ENCODE assay signal across 10 mouse cellular contexts in genomic region chr3:108411026-108411753, GRCm38 (mm10). TPM values are rescaled to one million over a fixed set of nuclear protein-coding genes. Genes with fewer than 3 reads are reported as not detected.
DNase-seq lines count a peak whose midpoint lies in the region; ATAC-seq and TF ChIP-seq lines count a peak whose summit lies in the region.
"Had no signal": no experiment of that assay in that cellular context is flagged by ENCODE, and none has a peak within 500 bp of the region (broad histone marks: within the 10 kb centered on the region; RNA-seq: fewer than 3 reads in every experiment).

No protein-coding gene starts in this region.

- H3K27me3 ChIP-seq in heart, embryonic 15.5 days = peaks cover 10% of the 10 kb centered on the region
- H3K27me3 ChIP-seq in embryonic facial prominence, embryonic 14.5 days (replicated peaks; ENCODE audit: control insufficient read depth, insufficient read depth, low read length) = 0 out of 2 replicates have a peak, but pooled peaks cover 3% of the 10 kb centered on the region
- no peaks in the 10 kb centered on the region for H3K27me3 ChIP-seq in kidney, adult 2 months (replicated peaks; ENCODE audit: control insufficient read depth, insufficient read depth, low read length)
- no peaks in the 10 kb centered on the region for H3K27me3 ChIP-seq in midbrain, postnatal 0 days (ENCODE audit: insufficient read depth, low read length)

- ATAC-seq in heart, embryonic 15.5 days (replicated peaks; ENCODE audit: insufficient number of reproducible peaks, insufficient read depth, low FRiP score, low read depth) = no peak
- ATAC-seq in embryonic facial prominence, embryonic 14.5 days (ENCODE audit: low read depth) = no peak
- peak; percentile 2; the same call in 1 of the 2 replicates for ATAC-seq in midbrain, postnatal 0 days (ENCODE audit: low FRiP score)
- no peak for ATAC-seq in megakaryocyte, adult 5-6 weeks (ENCODE audit: poor library complexity, severe bottlenecking)

- no peak overlapping the region for H3K4me3 ChIP-seq in heart, embryonic 15.5 days
- peak overlapping the region; percentile 10; the same call in 1 of the 2 replicates for H3K4me3 ChIP-seq in embryonic facial prominence, embryonic 14.5 days (ENCODE audit: low read depth, low read length)
- H3K4me3 ChIP-seq in kidney, adult 2 months (ENCODE audit: insufficient read depth, low read depth, low read length) = peak overlapping the region; percentile 39
- H3K4me3 ChIP-seq in midbrain, postnatal 0 days (ENCODE audit: low read depth, low read length) = peak overlapping the region; percentile 30
- H3K4me3 ChIP-seq: liver, embryonic 13.5 days had no signal

- no peak for DNase-seq in heart, postnatal 36 days
- DNase-seq in embryonic facial prominence, embryonic 14.5 days (ENCODE audit: low spot score) = no peak
- DNase-seq in kidney, adult 2 months = peak; percentile 95
- peak; percentile 36 for DNase-seq in midbrain, postnatal 0 days (ENCODE audit: low spot score)
- DNase-seq in right cerebral cortex, postnatal 4 days = no peak
- DNase-seq in spleen, adult 18-20 months = no peak
- DNase-seq: liver, embryonic 13.5 days; right cerebral cortex, postnatal 14 days had no signal

- WGBS in heart, embryonic 15.5 days = 60% methylated on average over 5 of the region's 5 CpGs
- WGBS in embryonic facial prominence, embryonic 14.5 days = 49% methylated on average over 5 of the region's 5 CpGs
- 30% methylated on average over 5 of the region's 5 CpGs for WGBS in kidney, adult 2 months
- 5% methylated on average over 5 of the region's 5 CpGs for WGBS in midbrain, postnatal 0 days

- H3K27ac ChIP-seq in heart, embryonic 15.5 days = peak overlapping the region; percentile 53
- peak overlapping the region; percentile 59; the same call in 1 of the 2 replicates for H3K27ac ChIP-seq in embryonic facial prominence, embryonic 14.5 days (replicated peaks; ENCODE audit: low read depth, low read length)
- H3K27ac ChIP-seq in kidney, adult 2 months (ENCODE audit: insufficient read depth, low read depth, low read length) = peak overlapping the region; percentile 96
- H3K27ac ChIP-seq in midbrain, postnatal 0 days (ENCODE audit: low read depth, low read length) = peak overlapping the region; percentile 72
- H3K27ac ChIP-seq: liver, embryonic 13.5 days had no signal

- H3K4me2 ChIP-seq in heart, embryonic 15.5 days = no peak overlapping the region
- H3K4me2 ChIP-seq in embryonic facial prominence, embryonic 14.5 days (ENCODE audit: low read depth, low read length) = peak overlapping the region; percentile 43
- H3K4me2 ChIP-seq in midbrain, postnatal 0 days (ENCODE audit: low read depth, low read length, poor library complexity, severe bottlenecking) = peak overlapping the region; percentile 63
- H3K4me2 ChIP-seq: liver, embryonic 13.5 days had no signal

- no peaks in the 10 kb centered on the region for H3K9me3 ChIP-seq in heart, embryonic 15.5 days (replicated peaks)
- H3K9me3 ChIP-seq in embryonic facial prominence, embryonic 14.5 days (ENCODE audit: control insufficient read depth, low read length) = peaks cover 23% of the 10 kb centered on the region
- no peaks in the 10 kb centered on the region for H3K9me3 ChIP-seq in midbrain, postnatal 0 days (ENCODE audit: low read length)

- no peaks in the 10 kb centered on the region for H3K36me3 ChIP-seq in heart, embryonic 15.5 days
- H3K36me3 ChIP-seq in embryonic facial prominence, embryonic 14.5 days (ENCODE audit: control insufficient read depth, insufficient read depth, low read length) = peaks cover 31% of the 10 kb centered on the region
- no peaks in the 10 kb centered on the region for H3K36me3 ChIP-seq in kidney, adult 2 months (ENCODE audit: control insufficient read depth, insufficient read depth, low read length)
- peaks cover 30% of the 10 kb centered on the region for H3K36me3 ChIP-seq in midbrain, postnatal 0 days (ENCODE audit: insufficient read depth, low read length)
- H3K36me3 ChIP-seq: liver, embryonic 13.5 days had no signal

- peaks cover 20% of the 10 kb centered on the region for H3K4me1 ChIP-seq in heart, embryonic 15.5 days (replicated peaks)
- H3K4me1 ChIP-seq in embryonic facial prominence, embryonic 14.5 days (ENCODE audit: control insufficient read depth, insufficient read depth, low read length) = peaks cover 12% of the 10 kb centered on the region
- peaks cover 50% of the 10 kb centered on the region for H3K4me1 ChIP-seq in kidney, adult 2 months (ENCODE audit: control insufficient read depth, insufficient read depth, low read length)
- peaks cover 34% of the 10 kb centered on the region for H3K4me1 ChIP-seq in midbrain, postnatal 0 days (ENCODE audit: insufficient read depth, low read length)

- TF ChIP-seq CTCF in kidney, adult 2 months (conservative IDR thresholded peaks at IDR 0.05; ENCODE audit: insufficient read depth, insufficient read length, low read depth, low read length) = no peak
- TF ChIP-seq CTCF in midbrain, postnatal 0 days (IDR thresholded peaks at IDR 0.05) = no peak

- H3K9ac ChIP-seq in heart, embryonic 15.5 days = 0 out of 2 replicates have a peak overlapping the region, but pooled peaks have one; percentile 10
- peak overlapping the region; percentile 49 for H3K9ac ChIP-seq in embryonic facial prominence, embryonic 14.5 days (ENCODE audit: low read depth, low read length)
- peak overlapping the region; percentile 67 for H3K9ac ChIP-seq in midbrain, postnatal 0 days (replicated peaks; ENCODE audit: low read length, poor library complexity, severe bottlenecking)
- H3K9ac ChIP-seq: liver, embryonic 13.5 days had no signal

- no peak for TF ChIP-seq POLR2A in kidney, adult 2 months (IDR thresholded peaks at IDR 0.05; ENCODE audit: low read depth, low read length)

- intact Hi-C loops in heart, postnatal 36 days (cut with DNase I) = loop anchor here (5.0 to 10.0 kb wide), 2 partner anchors 46 to 244 kb away; partner anchors contain the start of gene Clcc1

RNA-seq across cellular contexts. Expression of gene Celsr2, which starts 4.2 kb away (rescaled TPM):
- polyA plus RNA-seq in heart, embryonic 15.5 days (2015; fragmentation: Nextera tagmentation; extraction: Ambion mirVana) = 2.4 and 3.6 TPM in 2 replicates
- 1 to 10 TPM; 6.6 to 7.4 TPM for total RNA-seq in heart, postnatal 36 days (2021)
- 11.8 and 13.9 TPM in 2 replicates for polyA plus RNA-seq in embryonic facial prominence, embryonic 14.5 days (2014; fragmentation: Nextera tagmentation; extraction: Ambion mirVana)
- polyA plus RNA-seq in kidney, adult 2 months (2012; rRNA removed) = 60.5 and 67.4 TPM in 2 replicates
- total RNA-seq in midbrain, postnatal 0 days (2014; rRNA removed) = 68.5 and 83.4 TPM in 2 replicates
- 19.0 and 24.4 TPM in 2 replicates for polyA plus RNA-seq in midbrain, postnatal 0 days (2015; fragmentation: Nextera tagmentation; extraction: Ambion mirVana)
- 0.75 and 0.94 TPM in 2 replicates for total RNA-seq in megakaryocyte, adult 5-6 weeks (2015)
- total RNA-seq in megakaryocyte, adult 5-6 weeks (2017) = 0.22 and 0.81 TPM in 2 replicates

RNA-seq across cellular contexts. Expression of gene Psrc1, which starts 27.6 kb away (rescaled TPM):
- 17.1 and 23.1 TPM in 2 replicates for polyA plus RNA-seq in heart, embryonic 15.5 days (2015; fragmentation: Nextera tagmentation; extraction: Ambion mirVana)
- total RNA-seq in heart, postnatal 36 days (2021) = under 1 TPM; 0.39 to 0.68 TPM
- 31.2 and 38.1 TPM in 2 replicates for polyA plus RNA-seq in embryonic facial prominence, embryonic 14.5 days (2014; fragmentation: Nextera tagmentation; extraction: Ambion mirVana)
- 1.6 and 1.7 TPM in 2 replicates for polyA plus RNA-seq in kidney, adult 2 months (2012; rRNA removed)
- total RNA-seq in midbrain, postnatal 0 days (2014; rRNA removed) = 4.8 and 5.6 TPM in 2 replicates
- 1.8 and 3.2 TPM in 2 replicates for polyA plus RNA-seq in midbrain, postnatal 0 days (2015; fragmentation: Nextera tagmentation; extraction: Ambion mirVana)
- total RNA-seq in megakaryocyte, adult 5-6 weeks (2015) = 11.9 and 12.2 TPM in 2 replicates
- total RNA-seq in megakaryocyte, adult 5-6 weeks (2017) = 12.8 and 15.4 TPM in 2 replicates

RNA-seq across cellular contexts. Expression of gene Sars, which starts 33.8 kb away (rescaled TPM):
- polyA plus RNA-seq in heart, embryonic 15.5 days (2015; fragmentation: Nextera tagmentation; extraction: Ambion mirVana) = 79.7 and 80.9 TPM in 2 replicates
- total RNA-seq in heart, postnatal 36 days (2021) = 10 to 100 TPM; 82.6 to 83.9 TPM
- 111 and 125 TPM in 2 replicates for polyA plus RNA-seq in embryonic facial prominence, embryonic 14.5 days (2014; fragmentation: Nextera tagmentation; extraction: Ambion mirVana)
- polyA plus RNA-seq in kidney, adult 2 months (2012; rRNA removed) = 49.2 and 58.8 TPM in 2 replicates
- 160 and 163 TPM in 2 replicates for total RNA-seq in midbrain, postnatal 0 days (2014; rRNA removed)
- polyA plus RNA-seq in midbrain, postnatal 0 days (2015; fragmentation: Nextera tagmentation; extraction: Ambion mirVana) = 223 and 225 TPM in 2 replicates
- 19.2 and 19.9 TPM in 2 replicates for total RNA-seq in megakaryocyte, adult 5-6 weeks (2015)
- 241 and 283 TPM in 2 replicates for total RNA-seq in megakaryocyte, adult 5-6 weeks (2017)

RNA-seq across cellular contexts. Expression of gene Mybphl, which starts 46.5 kb away (rescaled TPM):
- polyA plus RNA-seq in heart, embryonic 15.5 days (2015; fragmentation: Nextera tagmentation; extraction: Ambion mirVana) = 41.5 and 48.0 TPM in 2 replicates
- total RNA-seq in heart, postnatal 36 days (2021) = 10 to 100 TPM; 46.4 to 54.6 TPM
- polyA plus RNA-seq in embryonic facial prominence, embryonic 14.5 days (2014; fragmentation: Nextera tagmentation; extraction: Ambion mirVana) = not detected in 2 replicates
- 0.06 TPM in 1 of 2 replicates, not detected in the other for polyA plus RNA-seq in kidney, adult 2 months (2012; rRNA removed)
- not detected in 2 replicates for total RNA-seq in midbrain, postnatal 0 days (2014; rRNA removed)
- polyA plus RNA-seq in midbrain, postnatal 0 days (2015; fragmentation: Nextera tagmentation; extraction: Ambion mirVana) = 0.13 TPM in 1 of 2 replicates, not detected in the other
- not detected in 2 replicates for total RNA-seq in megakaryocyte, adult 5-6 weeks (2015)
- total RNA-seq in megakaryocyte, adult 5-6 weeks (2017) = not detected in 2 replicates

Comparison
In these comparisons a context has a peak if more than half of its experiments do, and no peak if none do; other contexts are left out.
1. H3K9ac ChIP-seq: peak in every context shown above with its lines; median percentile 67 in midbrain, postnatal 0 days; 49 in embryonic facial prominence, embryonic 14.5 days; 10 in heart, embryonic 15.5 days.
2. DNase-seq: peak in kidney, adult 2 months (single experiment) and midbrain, postnatal 0 days (single experiment); none in heart, postnatal 36 days (0 of 2), embryonic facial prominence, embryonic 14.5 days (single experiment), right cerebral cortex, postnatal 4 days (single experiment) and spleen, adult 18-20 months (0 of 2).
3. Peak in every context shown above with its lines, with median percentiles within 50 percentile points of each other: H3K27ac ChIP-seq.